Mouse (Mus musculus) ES-E14 (cell line): ENCODE measurements around the gene 2610318N02Rik. TPM values are rescaled to one million over a fixed set of nuclear protein-coding genes. Genes with fewer than 3 reads are reported as not detected.

Source experiments
- DNase-seq: peaks from one replicate; pipeline ENCODE4 v3.0.0-alpha.2; 2013; ENCODE audit warnings: low read depth, low spot score
- H3K27ac ChIP-seq: 2 replicates; pipeline ENCODE4 v1.5.1; 2012; ENCODE audit warnings: low read depth, mild to moderate bottlenecking, low read length, moderate library complexity, mixed read lengths; ENCODE audit not compliant: poor library complexity, insufficient read depth, severe bottlenecking
- H3K36me3 ChIP-seq: 2 replicates; pipeline ENCODE4 v1.6.1; 2012; ENCODE audit warnings: mild to moderate bottlenecking, low read length, moderate library complexity, mixed read lengths; ENCODE audit not compliant: control insufficient read depth, poor library complexity, insufficient read depth, severe bottlenecking
- H3K4me1 ChIP-seq, 2 experiments: fragments of 150-350 bp in 1 of 2; sonication (generic) in 1 of 2; 2 replicates each; pipeline ENCODE4 v1.6.1; 2012; ENCODE audit warnings: low read length in 2 of 2, mild to moderate bottlenecking in 1 of 2, mixed read lengths in 1 of 2; ENCODE audit not compliant: control insufficient read depth in 2 of 2, insufficient read depth in 2 of 2, poor library complexity in 1 of 2
- H3K4me3 ChIP-seq, 2 experiments: fragments of 150-350 bp in 1 of 2; sonication (generic) in 1 of 2; 2 replicates each; pipeline ENCODE4 v1.5.1; 2012; ENCODE audit warnings: low read length in 2 of 2, low read depth in 1 of 2, mild to moderate bottlenecking in 1 of 2, mixed read lengths in 1 of 2; ENCODE audit not compliant: insufficient read depth in 1 of 2, poor library complexity in 1 of 2, severe bottlenecking in 1 of 2
- H3K9ac ChIP-seq: 2 replicates; pipeline ENCODE4 v1.6.1; 2012; ENCODE audit warnings: low read depth, mild to moderate bottlenecking, low read length, mixed read lengths; ENCODE audit not compliant: poor library complexity, insufficient read depth, severe bottlenecking
- H3K9me3 ChIP-seq: fragments of 150-350 bp; sonication (generic); 2 replicates; pipeline ENCODE4 v1.6.1; 2012; ENCODE audit warnings: low read depth, mild to moderate bottlenecking, low read length; ENCODE audit not compliant: control insufficient read depth, insufficient read depth
- CHD2 ChIP-seq: IDR thresholded peaks from 2 replicates; pipeline ENCODE4 v1.6.1; 2014; ENCODE audit warnings: mild to moderate bottlenecking, low read depth, low read length, inconsistent platforms
- HCFC1 ChIP-seq: IDR thresholded peaks from 2 replicates; pipeline ENCODE4 v1.6.1; 2012; ENCODE audit warnings: low read length, inconsistent platforms, borderline replicate concordance; ENCODE audit not compliant: insufficient read depth
- MAFK ChIP-seq: IDR thresholded peaks from 2 replicates; pipeline ENCODE4 v1.6.1; 2014; ENCODE audit warnings: mild to moderate bottlenecking, low read depth, low read length, inconsistent platforms; ENCODE audit not compliant: insufficient read depth
- ZC3H11A ChIP-seq: IDR thresholded peaks from 2 replicates; pipeline ENCODE4 v1.6.1; 2012; ENCODE audit warnings: low read depth, mild to moderate bottlenecking, inconsistent platforms, low read length, borderline replicate concordance
- ZNF384 ChIP-seq: IDR thresholded peaks from 2 replicates; pipeline ENCODE4 v1.6.1; 2012; ENCODE audit warnings: low read depth, low read length, inconsistent platforms
- in situ Hi-C, 2 experiments: fragments of 600-800 bp; cut with MboI; formaldehyde crosslinking; loops; one replicate each; pipeline ENCODE4 v1.15.1; 2025; ENCODE audit warnings: low sequenced_read_pairs in 2 of 2, inconsistent platforms in 1 of 2; ENCODE audit not compliant: unreplicated experiment in 2 of 2
- total RNA-seq: library from RNA; depleted of rRNA; stranded (reverse); fragments of 300-350 nt; gene quantifications from 2 replicates; pipeline ENCODE4 v1.2.3, GENCODE M21; 2012

2610318N02Rik gene
- total RNA-seq, 1 experiment = 47.7 TPM

- Histone ChIP-seq H3K36me3 (peaks cover 20% of the 10 kb centered on the region), H3K27ac (no peak overlapping the region), H3K4me3 (no peak overlapping the region), H3K9ac (no peak overlapping the region), H3K4me1 (peaks cover 0 to 2% of the 10 kb centered on the region in 2 experiments; a peak in 1 of 4 replicates), H3K9me3 (no peaks in the 10 kb centered on the region)
- no peak for DNase-seq
- TF ChIP-seq ZNF384 (no peak), CHD2 (no peak), HCFC1 (no peak), ZC3H11A (no peak), MAFK (no peak)
- in situ Hi-C loops = no loop called here
Measured at GRCm38 (mm10) chr16:17151874-17152273, 26.9 kb upstream of the 2610318N02Rik start.

GRCm38 (mm10) chr16:17150520-17151258, 25.7 kb upstream of the 2610318N02Rik start:
- peaks cover 0 to 2% of the 10 kb centered on the region in 2 experiments; a peak in 1 of 4 replicates for H3K4me1 ChIP-seq
- H3K4me3 ChIP-seq = no peak overlapping the region
- H3K9ac ChIP-seq = no peak overlapping the region
- H3K9me3 ChIP-seq = no peaks in the 10 kb centered on the region
- no peak for DNase-seq
- H3K36me3 ChIP-seq = peaks cover 14% of the 10 kb centered on the region
- in situ Hi-C loops = no loop called here
- TF ChIP-seq HCFC1 (no peak), ZNF384 (no peak), ZC3H11A (no peak), CHD2 (no peak), MAFK (no peak)
- H3K27ac ChIP-seq = no peak overlapping the region

- TF ChIP-seq ZNF384 = no peak; the same call in 1 of the 2 replicates
- Histone ChIP-seq H3K36me3 (peaks cover 6% of the 10 kb centered on the region), H3K9ac (peak overlapping the region; percentile 88), H3K4me1 (peaks cover 0 to 2% of the 10 kb centered on the region in 2 experiments; a peak in 1 of 4 replicates), H3K27ac (no peak overlapping the region), H3K4me3 (peak overlapping the region; percentile 76 to 88), H3K9me3 (no peaks in the 10 kb centered on the region)
- peak; percentile 46 for DNase-seq
- in situ Hi-C loops = no loop called here
Measured at GRCm38 (mm10) chr16:17148084-17148483, 23.1 kb upstream of the 2610318N02Rik start.

GRCm38 (mm10) chr16:17147391-17147929, 22.5 kb upstream of the 2610318N02Rik start:
- TF ChIP-seq CHD2 = no peak
- TF ChIP-seq ZC3H11A = no peak
- TF ChIP-seq MAFK = no peak
- no peak for TF ChIP-seq ZNF384
- no peak for TF ChIP-seq HCFC1
- H3K4me3 ChIP-seq = peak overlapping the region; percentile 76 to 88
- 0 out of 2 replicates have a peak, but pooled peaks cover 3% of the 10 kb centered on the region for H3K36me3 ChIP-seq
- no peak for DNase-seq
- H3K9ac ChIP-seq = peak overlapping the region; percentile 88
- peaks cover 0 to 2% of the 10 kb centered on the region in 2 experiments; a peak in 1 of 4 replicates for H3K4me1 ChIP-seq
- in situ Hi-C loops = no loop called here
- no peaks in the 10 kb centered on the region for H3K9me3 ChIP-seq
- H3K27ac ChIP-seq = no peak overlapping the region
